Mouse (Mus musculus): ENCODE measurements around the gene Tob2.

GRCm38 (mm10) chr15:81856938-81857723, 1.5 kb downstream of the Tob2 start:
- TF ChIP-seq EP300 (IDR thresholded peaks at IDR 0.05; ENCODE audit: low read depth) = no peak
- no peak for TF ChIP-seq CTCF (IDR thresholded peaks at IDR 0.05; ENCODE audit: low read depth)

Measured in heart, postnatal 0 days (tissue).